Mouse (Mus musculus) embryonic facial prominence, embryonic 15.5 days (tissue): Measurements from ENCODE around the gene Slc9a8. TPM values are rescaled to one million over a fixed set of nuclear protein-coding genes. Genes with fewer than 3 reads are reported as not detected.
"Not testable (repeated sequence)": the region's sequence is repeated elsewhere in the genome, so short reads cannot be mapped to it uniquely, and the experiment has no call there.

Source experiments
- ATAC-seq: fragments of 200-750 bp; cut with Nextera tagmentation; 2 replicates; pipeline ENCODE4 v1.8.0; 2017; ENCODE audit warnings: low read depth, moderate TSS enrichment; ENCODE audit not compliant: insufficient number of reproducible peaks, low FRiP score, low TSS enrichment
- H3K27ac ChIP-seq: fragments of 300-500 bp; sonication (generic); replicated peaks from 2 replicates; pipeline ENCODE4 v1.5.1; 2015; ENCODE audit warnings: mild to moderate bottlenecking, inconsistent platforms
- H3K27me3 ChIP-seq: fragments of 300-500 bp; sonication (generic); 2 replicates; pipeline ENCODE4 v1.6.1; 2015; ENCODE audit warnings: inconsistent platforms
- H3K36me3 ChIP-seq: fragments of 300-500 bp; sonication (generic); 2 replicates; pipeline ENCODE4 v1.6.1; 2015; ENCODE audit warnings: mild to moderate bottlenecking, inconsistent platforms
- H3K4me1 ChIP-seq: fragments of 300-500 bp; sonication (generic); 2 replicates; pipeline ENCODE4 v1.6.1; 2015; ENCODE audit warnings: inconsistent platforms
- H3K4me2 ChIP-seq: fragments of 300-500 bp; sonication (generic); replicated peaks from 2 replicates; pipeline ENCODE4 v1.6.1; 2015; ENCODE audit warnings: mild to moderate bottlenecking, inconsistent platforms
- H3K4me3 ChIP-seq: fragments of 300-500 bp; sonication (generic); replicated peaks from 2 replicates; pipeline ENCODE4 v1.5.1; 2015; ENCODE audit warnings: mild to moderate bottlenecking, inconsistent platforms
- H3K9ac ChIP-seq: fragments of 300-500 bp; sonication (generic); 2 replicates; pipeline ENCODE4 v1.6.1; 2015; ENCODE audit warnings: inconsistent platforms
- H3K9me3 ChIP-seq: fragments of 300-500 bp; sonication (generic); replicated peaks from 2 replicates; pipeline ENCODE4 v1.6.1; 2016; ENCODE audit warnings: inconsistent platforms
- WGBS: fragments of 180-500 bp; shearing (Covaris S2); methylation state at CpG from one replicate; pipeline ENCODE4 v1.1.7; 2015; 5-methylcytosine and 5-hydroxymethylcytosine counted together
- polyA plus RNA-seq: library from polyadenylated mRNA; unstranded; fragments of >200 nt; fragmentation: Nextera tagmentation; extraction: Ambion mirVana; gene quantifications from 2 replicates; pipeline ENCODE4 v1.2.1, GENCODE M21; 2015

The Slc9a8 gene
- polyA plus RNA-seq, 1 experiment from 2014 or later, result 20.5 TPM

GRCm38 (mm10) chr2:167383666-167384083 lies 37.8 kb upstream of the Slc9a8 start:
- no peaks in the 10 kb centered on the region for H3K9me3 ChIP-seq
- H3K27ac ChIP-seq, result no peak overlapping the region
- H3K4me3 ChIP-seq, result no peak overlapping the region
- 88% methylated on average over 13 of the region's 13 CpGs for WGBS
- H3K4me1 ChIP-seq, result no peaks in the 10 kb centered on the region
- no peaks in the 10 kb centered on the region for H3K36me3 ChIP-seq
- H3K27me3 ChIP-seq, result no peaks in the 10 kb centered on the region
- no peak overlapping the region for H3K9ac ChIP-seq
- no peak overlapping the region for H3K4me2 ChIP-seq
- ATAC-seq, result no peak

- H3K9me3 ChIP-seq, result no peaks in the 10 kb centered on the region
- no peak overlapping the region for H3K4me3 ChIP-seq
- H3K27ac ChIP-seq, result no peak overlapping the region
- H3K9ac ChIP-seq, result no peak overlapping the region
- no peak for ATAC-seq
- H3K4me1 ChIP-seq, result no peaks in the 10 kb centered on the region
- WGBS, result 83% methylated on average over 4 of the region's 4 CpGs
- H3K27me3 ChIP-seq, result no peaks in the 10 kb centered on the region
- H3K36me3 ChIP-seq, result no peaks in the 10 kb centered on the region
- no peak overlapping the region for H3K4me2 ChIP-seq
Measured at GRCm38 (mm10) chr2:167386456-167386855, 35.1 kb upstream of the Slc9a8 start.

DNA sequence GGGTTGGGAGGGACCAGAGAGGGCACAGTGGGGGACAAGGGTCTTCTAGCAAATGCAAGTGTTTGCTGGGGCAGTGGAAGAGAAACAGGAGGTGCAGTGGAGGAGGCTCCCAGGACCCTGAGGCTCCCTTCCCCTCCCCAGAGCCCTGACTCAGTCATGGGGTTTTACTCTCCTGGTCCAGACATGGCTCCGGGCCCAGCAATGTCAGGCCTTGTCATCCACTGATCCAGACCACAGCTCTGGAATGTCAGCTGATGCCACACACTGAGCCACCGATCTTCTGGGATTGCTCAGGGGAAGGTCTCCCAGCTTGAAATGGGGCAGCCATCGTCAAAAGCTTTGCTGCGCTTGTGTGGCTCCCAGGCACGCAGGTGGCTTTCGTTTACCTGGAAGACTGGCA lies 34.5 kb upstream of the Slc9a8 start:
- Histone ChIP-seq H3K4me1 (no peaks in the 10 kb centered on the region), H3K4me3 (no peak overlapping the region), H3K4me2 (no peak overlapping the region), H3K27me3 (no peaks in the 10 kb centered on the region), H3K9ac (no peak overlapping the region), H3K27ac (no peak overlapping the region), H3K36me3 (no peaks in the 10 kb centered on the region), H3K9me3 (no peaks in the 10 kb centered on the region)
- 65% methylated on average over 6 of the region's 6 CpGs for WGBS
- ATAC-seq, result no peak

GRCm38 (mm10) chr2:167394426-167394825 lies 27.1 kb upstream of the Slc9a8 start:
- no peak overlapping the region for H3K9ac ChIP-seq
- no peaks in the 10 kb centered on the region for H3K36me3 ChIP-seq
- 84% methylated on average over 7 of the region's 7 CpGs for WGBS
- H3K4me2 ChIP-seq, result no peak overlapping the region
- no peak for ATAC-seq
- no peaks in the 10 kb centered on the region for H3K9me3 ChIP-seq
- no peak overlapping the region for H3K4me3 ChIP-seq
- no peak overlapping the region for H3K27ac ChIP-seq
- H3K4me1 ChIP-seq, result no peaks in the 10 kb centered on the region
- H3K27me3 ChIP-seq, result no peaks in the 10 kb centered on the region

GRCm38 (mm10) chr2:167396420-167396819 lies 25.1 kb upstream of the Slc9a8 start:
- 92% methylated on average over 9 of the region's 9 CpGs for WGBS
- H3K4me2 ChIP-seq, H3K27me3 ChIP-seq, H3K36me3 ChIP-seq, ATAC-seq, H3K27ac ChIP-seq, H3K4me3 ChIP-seq, H3K9ac ChIP-seq, H3K4me1 ChIP-seq, H3K9me3 ChIP-seq: not testable (repeated sequence)

GRCm38 (mm10) chr2:167399012-167399411 lies 22.5 kb upstream of the Slc9a8 start:
- H3K9me3 ChIP-seq, result no peaks in the 10 kb centered on the region
- no peak overlapping the region for H3K27ac ChIP-seq
- H3K36me3 ChIP-seq, result no peaks in the 10 kb centered on the region
- no peak overlapping the region for H3K9ac ChIP-seq
- H3K27me3 ChIP-seq, result no peaks in the 10 kb centered on the region
- no peak for ATAC-seq
- no peaks in the 10 kb centered on the region for H3K4me1 ChIP-seq
- H3K4me3 ChIP-seq, result no peak overlapping the region
- WGBS, result 33% methylated on average over 4 of the region's 4 CpGs
- no peak overlapping the region for H3K4me2 ChIP-seq

GRCm38 (mm10) chr2:167399646-167400045 lies 21.9 kb upstream of the Slc9a8 start:
- Histone ChIP-seq H3K4me3 (no peak overlapping the region), H3K9ac (no peak overlapping the region), H3K9me3 (no peaks in the 10 kb centered on the region), H3K4me1 (no peaks in the 10 kb centered on the region), H3K27me3 (no peaks in the 10 kb centered on the region), H3K36me3 (no peaks in the 10 kb centered on the region), H3K27ac (no peak overlapping the region), H3K4me2 (no peak overlapping the region)
- ATAC-seq, result no peak
- 78% methylated on average over 7 of the region's 7 CpGs for WGBS

DNA sequence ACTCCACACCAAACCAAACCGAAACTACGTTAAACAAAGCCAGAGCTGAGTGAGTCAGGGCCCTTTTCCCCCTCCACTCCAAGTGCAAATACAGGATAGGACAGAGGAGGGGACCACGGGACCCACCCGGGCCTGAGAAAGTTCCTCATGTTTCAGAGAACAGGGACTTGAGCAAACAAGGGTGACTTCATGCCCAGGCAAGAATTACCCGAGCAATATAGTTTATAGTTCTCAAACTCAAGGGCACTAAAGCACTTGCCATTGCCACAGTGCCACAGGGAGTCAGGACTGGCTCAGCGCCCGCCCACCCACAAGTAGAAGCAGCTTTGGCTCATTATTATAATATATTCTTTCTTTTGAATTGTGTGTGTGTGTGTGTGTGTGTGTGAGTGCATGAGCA lies 18.4 kb upstream of the Slc9a8 start:
- Histone ChIP-seq H3K9ac (no peak overlapping the region), H3K36me3 (no peaks in the 10 kb centered on the region), H3K27me3 (no peaks in the 10 kb centered on the region), H3K9me3 (no peaks in the 10 kb centered on the region), H3K4me1 (no peaks in the 10 kb centered on the region), H3K4me2 (no peak overlapping the region), H3K27ac (no peak overlapping the region), H3K4me3 (no peak overlapping the region)
- 53% methylated on average over 7 of the region's 7 CpGs for WGBS
- ATAC-seq, result no peak

GRCm38 (mm10) chr2:167405101-167405880 lies 16.2 kb upstream of the Slc9a8 start:
- no peak for ATAC-seq
- H3K27ac ChIP-seq, result no peak overlapping the region
- no peaks in the 10 kb centered on the region for H3K27me3 ChIP-seq
- H3K36me3 ChIP-seq, result no peaks in the 10 kb centered on the region
- WGBS, result 72% methylated on average over 20 of the region's 20 CpGs
- no peaks in the 10 kb centered on the region for H3K4me1 ChIP-seq
- H3K4me2 ChIP-seq, result no peak overlapping the region
- H3K9ac ChIP-seq, result no peak overlapping the region
- no peak overlapping the region for H3K4me3 ChIP-seq
- no peaks in the 10 kb centered on the region for H3K9me3 ChIP-seq

DNA sequence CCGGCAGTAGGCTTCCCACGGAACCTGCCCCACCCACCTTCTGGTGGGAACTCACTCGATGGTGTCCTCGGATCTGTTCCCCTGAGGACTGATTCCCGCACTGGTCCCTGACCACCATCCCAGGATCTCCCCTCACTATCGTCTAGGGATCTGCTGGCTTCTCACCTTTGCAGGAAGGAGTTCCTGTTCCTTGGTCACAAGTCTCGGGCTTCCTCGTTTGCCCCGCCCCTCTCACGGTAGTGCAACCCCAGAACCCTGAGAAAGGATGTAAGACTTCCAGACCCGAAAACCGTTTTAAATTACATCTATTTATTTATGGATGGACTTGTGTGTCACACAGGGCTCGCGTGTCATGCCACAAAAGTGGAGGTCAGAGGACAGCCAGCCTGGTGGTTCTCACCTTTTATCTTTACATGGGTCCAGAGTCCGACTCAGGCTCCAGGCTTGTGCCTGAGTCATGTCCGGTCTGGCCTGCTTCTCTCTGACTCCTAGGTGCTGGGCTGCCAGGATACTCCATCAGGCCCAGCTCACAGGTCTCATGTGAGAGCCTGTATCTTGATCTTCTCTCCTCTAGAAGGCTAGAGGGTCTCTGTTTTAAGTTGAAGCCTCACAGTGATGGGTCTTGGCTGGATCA lies 14.1 kb upstream of the Slc9a8 start:
- no peak overlapping the region for H3K9ac ChIP-seq
- no peaks in the 10 kb centered on the region for H3K9me3 ChIP-seq
- no peaks in the 10 kb centered on the region for H3K4me1 ChIP-seq
- H3K27ac ChIP-seq, result no peak overlapping the region
- no peak overlapping the region for H3K4me2 ChIP-seq
- no peak for ATAC-seq
- no peak overlapping the region for H3K4me3 ChIP-seq
- no peaks in the 10 kb centered on the region for H3K36me3 ChIP-seq
- 86% methylated on average over 16 of the region's 16 CpGs for WGBS
- H3K27me3 ChIP-seq, result no peaks in the 10 kb centered on the region

DNA sequence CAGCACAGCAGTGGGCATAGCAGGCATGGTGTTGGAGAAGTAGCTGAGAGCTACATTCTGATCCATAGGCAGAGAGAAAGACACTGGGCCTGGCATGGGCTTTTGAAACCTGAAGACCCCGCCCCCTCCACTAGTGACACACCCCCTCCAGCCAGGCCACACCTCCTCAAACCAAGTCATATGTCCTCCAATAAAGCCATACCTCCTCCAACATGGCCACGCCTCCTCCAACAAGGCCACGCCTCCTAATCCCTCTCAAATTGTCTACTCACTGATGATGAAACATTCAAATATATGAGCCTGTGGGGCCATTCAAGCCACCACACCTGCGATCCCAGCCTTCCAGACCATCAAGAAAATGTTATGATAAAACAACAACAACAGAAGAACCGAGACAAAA lies 7.1 kb upstream of the Slc9a8 start:
- Histone ChIP-seq H3K36me3 (no peaks in the 10 kb centered on the region), H3K4me2 (no peak overlapping the region), H3K27me3 (no peaks in the 10 kb centered on the region), H3K4me1 (no peaks in the 10 kb centered on the region), H3K9ac (no peak overlapping the region), H3K27ac (no peak overlapping the region), H3K9me3 (0 out of 2 replicates have a peak, but pooled peaks cover 7% of the 10 kb centered on the region), H3K4me3 (no peak overlapping the region)
- no peak for ATAC-seq
- WGBS, result 90% methylated on average over 5 of the region's 5 CpGs
